Mouse (Mus musculus) thymus, postnatal 0 days (tissue): ENCODE measurements around the gene Atf7ip. TPM values are rescaled to one million over a fixed set of nuclear protein-coding genes. Genes with fewer than 3 reads are reported as not detected.

Source experiments
- DNase-seq: peaks from one replicate; pipeline ENCODE4 v3.0.0-alpha.2; 2015; ENCODE audit warnings: low spot score
- polyA plus RNA-seq: library from polyadenylated mRNA; unstranded; fragments of >200 nt; fragmentation: Nextera tagmentation; extraction: Ambion mirVana; gene quantifications from 2 replicates; pipeline ENCODE4 v1.2.1, GENCODE M21; 2015

Atf7ip gene
- polyA plus RNA-seq, 1 experiment from 2014 or later: 28.5 TPM

GRCm38 (mm10) chr6:136550596-136551304 lies 44.8 kb downstream of the Atf7ip start:
- peak; percentile 56 for DNase-seq

- DNase-seq: no peak
Observed at GRCm38 (mm10) chr6:136551550-136552109, 45.7 kb downstream of the Atf7ip start.

GRCm38 (mm10) chr6:136553156-136553555 lies 47.2 kb downstream of the Atf7ip start:
- no peak for DNase-seq

GRCm38 (mm10) chr6:136553767-136554569 lies 48.0 kb downstream of the Atf7ip start:
- peak; percentile 89 for DNase-seq

- peak; percentile 87 for DNase-seq
Observed at GRCm38 (mm10) chr6:136554774-136555522, 49.0 kb downstream of the Atf7ip start.

- peak; percentile 83 for DNase-seq
Observed at GRCm38 (mm10) chr6:136555523-136555915, 49.6 kb downstream of the Atf7ip start.

GRCm38 (mm10) chr6:136558288-136559005 lies 52.5 kb downstream of the Atf7ip start:
- no peak for DNase-seq

GRCm38 (mm10) chr6:136566002-136566401 lies 60.0 kb downstream of the Atf7ip start:
- no peak for DNase-seq

- no peak for DNase-seq
Observed at GRCm38 (mm10) chr6:136590739-136591138, 84.8 kb downstream of the Atf7ip start.

- no peak for DNase-seq
Observed at GRCm38 (mm10) chr6:136594541-136594940, 88.6 kb downstream of the Atf7ip start.

- no peak for DNase-seq
Observed at GRCm38 (mm10) chr6:136602601-136603000, 96.6 kb downstream of the Atf7ip start.

- DNase-seq: no peak
Observed at GRCm38 (mm10) chr6:136611351-136612215, 105.6 kb downstream of the Atf7ip start.

- no peak for DNase-seq
Observed at GRCm38 (mm10) chr6:136612312-136612711, 106.3 kb downstream of the Atf7ip start.

- DNase-seq: no peak
Observed at GRCm38 (mm10) chr6:136614156-136614555, 108.2 kb downstream of the Atf7ip start.

- peak; percentile 88 for DNase-seq
Observed at GRCm38 (mm10) chr6:136620361-136621139, 114.6 kb downstream of the Atf7ip start.

- DNase-seq: no peak
Observed at GRCm38 (mm10) chr6:136625421-136625820, 119.5 kb downstream of the Atf7ip start.

GRCm38 (mm10) chr6:136629639-136630038 lies 123.7 kb downstream of the Atf7ip start:
- DNase-seq: no peak

- DNase-seq: no peak
Observed at GRCm38 (mm10) chr6:136631519-136631918, 125.6 kb downstream of the Atf7ip start.

- no peak for DNase-seq
Observed at GRCm38 (mm10) chr6:136631945-136632534, 126.1 kb downstream of the Atf7ip start.
